Mouse (Mus musculus): ENCODE measurements around the gene Ccdc130. TPM values are rescaled to one million over a fixed set of nuclear protein-coding genes. Genes with fewer than 3 reads are reported as not detected.

Gene Ccdc130
- polyA plus RNA-seq, 1 experiment from 2014 or later: 20.8 TPM

- Histone ChIP-seq H3K36me3 (peaks cover 69% of the 10 kb centered on the region), H3K27me3 (ENCODE audit: insufficient read depth, poor library complexity, severe bottlenecking) (no peaks in the 10 kb centered on the region), H3K4me1 (peaks cover 45% of the 10 kb centered on the region), H3K27ac (peak overlapping the region; percentile 74), H3K9me3 (no peaks in the 10 kb centered on the region), H3K4me3 (no peak overlapping the region)
- 52% methylated on average over 7 of the region's 7 CpGs for WGBS
- DNase-seq (ENCODE audit: low spot score): no peak
Observed at GRCm38 (mm10) chr8:84207811-84208210, 62.4 kb downstream of the Ccdc130 start.

MicroRNA genes within 50 kb of the gene (microRNA counts, 519-probe panel; counts per million panel counts)
- microRNA mmu-miR-23a (6,998 counts per million, percentile 76 among the panel's probes with 10 or more counts), microRNA mmu-miR-27a (7,531 counts per million, percentile 85 among the panel's probes with 10 or more counts)

Small RNA genes within 50 kb of the gene (microRNA-seq; reads per million reads assigned to microRNA genes)
- gene Mir23a: 21,982 reads per million, percentile 98 among the genes with 10 or more reads in this experiment
- not detected for gene Mir24-2
- 374 reads per million, percentile 67 among the genes with 10 or more reads in this experiment for gene Mir27a
- gene Mir3074-2: not detected

Other genes starting within 250 kb of the Ccdc130 start
- gene Palm3, start 248.9 kb downstream of the Ccdc130 start, polyA plus RNA-seq (2016; fragmentation: Nextera tagmentation; extraction: Ambion mirVana): 4.9 and 7.4 TPM in 2 replicates
- 1.4 and 2.6 TPM in 2 replicates for gene Il27ra, start 227.8 kb downstream of the Ccdc130 start, polyA plus RNA-seq (2016; fragmentation: Nextera tagmentation; extraction: Ambion mirVana)
- 0.67 TPM in 1 of 2 replicates, not detected in the other for gene Rln3, start 225.4 kb downstream of the Ccdc130 start, polyA plus RNA-seq (2016; fragmentation: Nextera tagmentation; extraction: Ambion mirVana)
- gene Gm10643, start 205.2 kb downstream of the Ccdc130 start, polyA plus RNA-seq (2016; fragmentation: Nextera tagmentation; extraction: Ambion mirVana): 1.0 and 1.4 TPM in 2 replicates
- 6.5 and 7.3 TPM in 2 replicates for gene Rfx1, start 203.5 kb downstream of the Ccdc130 start, polyA plus RNA-seq (2016; fragmentation: Nextera tagmentation; extraction: Ambion mirVana)
- gene Dcaf15, start 165.6 kb downstream of the Ccdc130 start, polyA plus RNA-seq (2016; fragmentation: Nextera tagmentation; extraction: Ambion mirVana): 10.4 and 14.2 TPM in 2 replicates
- gene Podnl1, start 144.4 kb downstream of the Ccdc130 start, polyA plus RNA-seq (2016; fragmentation: Nextera tagmentation; extraction: Ambion mirVana): 0.05 and 0.10 TPM in 2 replicates
- 19.5 and 19.7 TPM in 2 replicates for gene Cc2d1a, start 122.4 kb downstream of the Ccdc130 start, polyA plus RNA-seq (2016; fragmentation: Nextera tagmentation; extraction: Ambion mirVana)
- 0.79 and 1.5 TPM in 2 replicates for gene 4930432K21Rik, start 122.4 kb downstream of the Ccdc130 start, polyA plus RNA-seq (2016; fragmentation: Nextera tagmentation; extraction: Ambion mirVana)
- 1.2 and 2.3 TPM in 2 replicates for gene Nanos3, start 85.2 kb downstream of the Ccdc130 start, polyA plus RNA-seq (2016; fragmentation: Nextera tagmentation; extraction: Ambion mirVana)
- gene Zswim4, start 33.3 kb downstream of the Ccdc130 start, polyA plus RNA-seq (2016; fragmentation: Nextera tagmentation; extraction: Ambion mirVana): 14.4 and 17.5 TPM in 2 replicates
- 353 and 374 TPM in 2 replicates for gene D8Ertd738e, start 20.7 kb downstream of the Ccdc130 start, polyA plus RNA-seq (2016; fragmentation: Nextera tagmentation; extraction: Ambion mirVana)
- gene Mri1, start 13.1 kb downstream of the Ccdc130 start, polyA plus RNA-seq (2016; fragmentation: Nextera tagmentation; extraction: Ambion mirVana): 60.5 and 74.9 TPM in 2 replicates
- 5.4 and 6.0 TPM in 2 replicates for gene Cacna1a, start 118.1 kb upstream of the Ccdc130 start, polyA plus RNA-seq (2016; fragmentation: Nextera tagmentation; extraction: Ambion mirVana)